Mouse (Mus musculus): Measurements from ENCODE around the gene Wdr63. TPM values are rescaled to one million over a fixed set of nuclear protein-coding genes. Genes with fewer than 3 reads are reported as not detected.

Gene Wdr63
- polyA plus RNA-seq, 1 experiment from 2014 or later = not detected

- H3K27ac ChIP-seq (ENCODE audit: low read depth, low read length) = no peak overlapping the region
- no peaks in the 10 kb centered on the region for H3K9me3 ChIP-seq (ENCODE audit: control insufficient read depth, low read length)
- WGBS = 74% methylated on average over 6 of the region's 6 CpGs
- no peaks in the 10 kb centered on the region for H3K36me3 ChIP-seq (ENCODE audit: control insufficient read depth, insufficient read depth, low read length)
- H3K9ac ChIP-seq (ENCODE audit: low read length) = no peak overlapping the region
- H3K27me3 ChIP-seq (ENCODE audit: control insufficient read depth, insufficient read depth, low read length) = no peaks in the 10 kb centered on the region
- H3K4me3 ChIP-seq (ENCODE audit: low read depth, low read length) = no peak overlapping the region
- ATAC-seq (ENCODE audit: insufficient read depth, low FRiP score, low TSS enrichment) = no peak
- no peak for DNase-seq (ENCODE audit: low spot score)
- no peaks in the 10 kb centered on the region for H3K4me1 ChIP-seq (ENCODE audit: control insufficient read depth, insufficient read depth, low read length)
- no peak overlapping the region for H3K4me2 ChIP-seq (ENCODE audit: low read depth)
Observed at GRCm38 (mm10) chr3:146053082-146053814, 54.7 kb downstream of the Wdr63 start.

DNA sequence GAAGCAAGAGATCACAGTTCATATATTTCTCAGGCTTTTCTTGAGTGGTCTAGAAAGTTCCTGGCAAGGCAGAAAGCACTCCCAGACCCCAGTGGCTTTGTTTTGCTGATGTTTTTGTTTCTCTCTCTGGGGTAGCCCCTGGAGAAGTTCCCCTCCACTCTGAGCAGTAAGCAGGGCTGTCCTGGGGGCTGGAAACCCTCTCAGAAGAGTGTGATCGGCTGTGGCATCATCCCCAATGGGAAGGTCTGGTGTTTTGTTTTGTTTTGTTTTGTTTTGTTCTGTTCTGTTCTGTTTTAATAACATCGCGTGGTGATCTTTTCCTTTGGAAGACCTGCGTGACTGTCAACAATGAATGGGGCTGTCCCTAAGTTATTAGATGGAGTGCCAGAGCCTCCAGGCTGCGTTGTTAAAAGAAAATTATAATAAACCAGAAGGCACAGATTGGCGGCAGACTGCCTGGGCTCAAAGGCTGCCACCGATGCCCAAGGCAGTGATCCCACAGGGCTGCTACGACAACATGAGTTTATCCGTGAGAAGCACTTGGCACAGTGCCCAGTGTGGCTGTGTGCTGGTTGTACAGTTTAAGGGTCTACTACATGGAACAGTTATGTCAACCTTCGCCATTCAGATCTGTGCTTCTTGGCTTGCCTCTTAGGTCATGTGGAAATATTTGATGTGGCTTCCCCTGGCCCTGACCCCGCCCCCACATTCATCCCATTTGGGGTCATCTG is 56.5 kb downstream of the Wdr63 start:
- Histone ChIP-seq H3K27me3 (ENCODE audit: control insufficient read depth, insufficient read depth, low read length) (no peaks in the 10 kb centered on the region), H3K36me3 (ENCODE audit: control insufficient read depth, insufficient read depth, low read length) (no peaks in the 10 kb centered on the region), H3K9ac (ENCODE audit: low read length) (no peak overlapping the region), H3K4me2 (ENCODE audit: low read depth) (no peak overlapping the region), H3K4me1 (ENCODE audit: control insufficient read depth, insufficient read depth, low read length) (no peaks in the 10 kb centered on the region), H3K27ac (ENCODE audit: low read depth, low read length) (no peak overlapping the region), H3K4me3 (ENCODE audit: low read depth, low read length) (no peak overlapping the region), H3K9me3 (ENCODE audit: control insufficient read depth, low read length) (no peaks in the 10 kb centered on the region)
- DNase-seq (ENCODE audit: low spot score) = no peak
- ATAC-seq (ENCODE audit: insufficient read depth, low FRiP score, low TSS enrichment) = no peak
- 72% methylated on average over 11 of the region's 11 CpGs for whole genome bisulfite sequencing

GRCm38 (mm10) chr3:146049951-146050350 is 58.0 kb downstream of the Wdr63 start:
- H3K4me1 ChIP-seq (ENCODE audit: control insufficient read depth, insufficient read depth, low read length) = no peaks in the 10 kb centered on the region
- 88% methylated on average over 5 of the region's 5 CpGs for WGBS
- DNase-seq (ENCODE audit: low spot score) = no peak
- no peak overlapping the region for H3K4me2 ChIP-seq (ENCODE audit: low read depth)
- no peaks in the 10 kb centered on the region for H3K27me3 ChIP-seq (ENCODE audit: control insufficient read depth, insufficient read depth, low read length)
- ATAC-seq (ENCODE audit: insufficient read depth, low FRiP score, low TSS enrichment) = no peak
- no peak overlapping the region for H3K9ac ChIP-seq (ENCODE audit: low read length)
- H3K36me3 ChIP-seq (ENCODE audit: control insufficient read depth, insufficient read depth, low read length) = no peaks in the 10 kb centered on the region
- H3K9me3 ChIP-seq (ENCODE audit: control insufficient read depth, low read length) = no peaks in the 10 kb centered on the region
- H3K4me3 ChIP-seq (ENCODE audit: low read depth, low read length) = no peak overlapping the region
- no peak overlapping the region for H3K27ac ChIP-seq (ENCODE audit: low read depth, low read length)

- WGBS = 23% methylated on average over 15 of the region's 15 CpGs
- Histone ChIP-seq H3K27me3 (ENCODE audit: control insufficient read depth, insufficient read depth, low read length) (no peaks in the 10 kb centered on the region), H3K36me3 (ENCODE audit: control insufficient read depth, insufficient read depth, low read length) (no peaks in the 10 kb centered on the region), H3K4me1 (ENCODE audit: control insufficient read depth, insufficient read depth, low read length) (no peaks in the 10 kb centered on the region), H3K9ac (ENCODE audit: low read length) (no peak overlapping the region), H3K4me2 (ENCODE audit: low read depth) (no peak overlapping the region), H3K27ac (ENCODE audit: low read depth, low read length) (no peak overlapping the region), H3K4me3 (ENCODE audit: low read depth, low read length) (no peak overlapping the region), H3K9me3 (ENCODE audit: control insufficient read depth, low read length) (no peaks in the 10 kb centered on the region)
- ATAC-seq (ENCODE audit: insufficient read depth, low FRiP score, low TSS enrichment) (no peak), DNase-seq (ENCODE audit: low spot score) (peak; percentile 40)
Observed at GRCm38 (mm10) chr3:146047704-146048207, 60.2 kb downstream of the Wdr63 start.

DNA sequence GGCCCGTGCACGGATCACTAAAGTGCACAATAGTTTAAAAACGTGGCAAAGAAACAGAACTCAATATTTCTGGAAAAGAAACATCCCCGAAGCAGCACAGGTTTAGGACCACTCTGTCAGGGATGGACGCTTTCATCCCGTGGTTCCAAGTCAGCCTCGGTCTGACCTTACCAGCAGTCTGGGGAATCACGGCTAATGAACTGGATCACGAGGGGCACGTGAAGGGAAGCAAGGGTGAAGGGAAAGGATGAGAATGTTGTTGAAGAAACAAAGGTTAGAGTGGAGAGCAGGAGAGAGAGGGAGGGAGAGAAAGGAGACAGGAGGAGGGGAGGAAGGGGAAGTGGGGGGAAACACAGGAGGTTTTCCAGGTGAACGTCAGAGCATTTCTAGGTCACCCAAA is 61.9 kb downstream of the Wdr63 start:
- WGBS = 84% methylated on average over 11 of the region's 11 CpGs

GRCm38 (mm10) chr3:146044977-146045376 is 63.0 kb downstream of the Wdr63 start:
- no peak for ATAC-seq (ENCODE audit: insufficient read depth, low FRiP score, low TSS enrichment)
- 72% methylated on average over 11 of the region's 11 CpGs for WGBS
- Histone ChIP-seq H3K27me3 (ENCODE audit: control insufficient read depth, insufficient read depth, low read length) (no peaks in the 10 kb centered on the region), H3K36me3 (ENCODE audit: control insufficient read depth, insufficient read depth, low read length) (no peaks in the 10 kb centered on the region), H3K9ac (ENCODE audit: low read length) (no peak overlapping the region), H3K27ac (ENCODE audit: low read depth, low read length) (no peak overlapping the region), H3K4me2 (ENCODE audit: low read depth) (no peak overlapping the region), H3K9me3 (ENCODE audit: control insufficient read depth, low read length) (no peaks in the 10 kb centered on the region), H3K4me1 (ENCODE audit: control insufficient read depth, insufficient read depth, low read length) (no peaks in the 10 kb centered on the region), H3K4me3 (ENCODE audit: low read depth, low read length) (no peak overlapping the region)
- no peak for DNase-seq (ENCODE audit: low spot score)

More for the DNA sequence above, 61.9 kb downstream of the Wdr63 start:
- Histone ChIP-seq H3K9ac (ENCODE audit: low read length) (no peak overlapping the region), H3K27ac (ENCODE audit: low read depth, low read length) (no peak overlapping the region), H3K4me3 (ENCODE audit: low read depth, low read length) (no peak overlapping the region), H3K4me2 (ENCODE audit: low read depth) (no peak overlapping the region), H3K27me3 (ENCODE audit: control insufficient read depth, insufficient read depth, low read length) (no peaks in the 10 kb centered on the region), H3K9me3 (ENCODE audit: control insufficient read depth, low read length) (no peaks in the 10 kb centered on the region), H3K36me3 (ENCODE audit: control insufficient read depth, insufficient read depth, low read length) (no peaks in the 10 kb centered on the region), H3K4me1 (ENCODE audit: control insufficient read depth, insufficient read depth, low read length) (no peaks in the 10 kb centered on the region)
- ATAC-seq (ENCODE audit: insufficient read depth, low FRiP score, low TSS enrichment) (no peak), DNase-seq (ENCODE audit: low spot score) (no peak)

- Histone ChIP-seq H3K4me3 (ENCODE audit: low read depth, low read length) (no peak overlapping the region), H3K9me3 (ENCODE audit: control insufficient read depth, low read length) (no peaks in the 10 kb centered on the region), H3K4me1 (ENCODE audit: control insufficient read depth, insufficient read depth, low read length) (no peaks in the 10 kb centered on the region), H3K9ac (ENCODE audit: low read length) (no peak overlapping the region), H3K4me2 (ENCODE audit: low read depth) (no peak overlapping the region), H3K27me3 (ENCODE audit: control insufficient read depth, insufficient read depth, low read length) (no peaks in the 10 kb centered on the region), H3K36me3 (ENCODE audit: control insufficient read depth, insufficient read depth, low read length) (no peaks in the 10 kb centered on the region), H3K27ac (ENCODE audit: low read depth, low read length) (no peak overlapping the region)
- WGBS = 89% methylated on average over 11 of the region's 11 CpGs
- no peak for ATAC-seq (ENCODE audit: insufficient read depth, low FRiP score, low TSS enrichment)
- no peak for DNase-seq (ENCODE audit: low spot score)
Observed at GRCm38 (mm10) chr3:146041382-146041781, 66.5 kb downstream of the Wdr63 start.

- no peaks in the 10 kb centered on the region for H3K36me3 ChIP-seq (ENCODE audit: control insufficient read depth, insufficient read depth, low read length)
- 75% methylated on average over 12 of the region's 12 CpGs for WGBS
- ATAC-seq (ENCODE audit: insufficient read depth, low FRiP score, low TSS enrichment) (no peak), DNase-seq (ENCODE audit: low spot score) (no peak)
- no peaks in the 10 kb centered on the region for H3K4me1 ChIP-seq (ENCODE audit: control insufficient read depth, insufficient read depth, low read length)
- no peak overlapping the region for H3K4me2 ChIP-seq (ENCODE audit: low read depth)
- no peak overlapping the region for H3K9ac ChIP-seq (ENCODE audit: low read length)
- H3K27me3 ChIP-seq (ENCODE audit: control insufficient read depth, insufficient read depth, low read length) = no peaks in the 10 kb centered on the region
- no peak overlapping the region for H3K4me3 ChIP-seq (ENCODE audit: low read depth, low read length)
- no peak overlapping the region for H3K27ac ChIP-seq (ENCODE audit: low read depth, low read length)
- no peaks in the 10 kb centered on the region for H3K9me3 ChIP-seq (ENCODE audit: control insufficient read depth, low read length)
Observed at GRCm38 (mm10) chr3:146039132-146039903, 68.6 kb downstream of the Wdr63 start.

All from neural tube, embryonic 11.5 days (tissue).